Mouse (Mus musculus): ENCODE data around the gene Brd4.

DNA sequence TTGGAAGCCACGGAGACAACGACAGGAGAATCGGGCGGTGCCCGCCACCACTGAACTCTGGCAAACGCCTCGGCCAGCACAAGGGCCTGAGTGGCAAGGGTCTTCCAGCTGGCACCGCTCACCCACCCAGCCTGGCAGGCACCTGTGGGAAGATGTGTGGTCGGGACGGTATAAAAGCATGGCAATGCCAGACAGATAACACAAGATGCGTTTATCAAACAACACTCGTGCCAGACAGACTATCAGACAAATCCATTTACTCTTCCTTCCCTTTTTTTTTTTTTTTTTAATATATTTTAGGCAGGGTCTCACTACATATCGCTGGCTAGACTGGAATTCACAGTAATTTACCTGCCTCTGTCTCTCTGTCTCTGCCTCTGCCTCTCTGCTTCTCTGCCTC is 125.7 kb downstream of the Brd4 start:
- TF ChIP-seq CTCF (IDR thresholded peaks at IDR 0.05; ENCODE audit: low read depth) (no peak), EP300 (IDR thresholded peaks at IDR 0.05; ENCODE audit: low read depth) (no peak)
